Comparison of ENCODE assay signal across 27 mouse cellular contexts in genomic region chr3:27544061-27544460, GRCm38 (mm10).
"Had no signal": no experiment of that assay in that cellular context is flagged by ENCODE, and none has a peak within 500 bp of the region (broad histone marks: within the 10 kb centered on the region; RNA-seq: fewer than 3 reads in every experiment).

No protein-coding gene starts in this region.

- H3K27ac ChIP-seq: limb, embryonic 10.5 days; limb, embryonic 12.5 days; limb, embryonic 13.5 days; limb, embryonic 15.5 days; liver, embryonic 12.5 days; liver, embryonic 13.5 days; liver, embryonic 14.5 days; liver, embryonic 15.5 days; lung, embryonic 15.5 days; macrophage; midbrain, embryonic 10.5 days; midbrain, embryonic 12.5 days; midbrain, embryonic 13.5 days; midbrain, embryonic 15.5 days had no signal

- H3K27me3 ChIP-seq: limb, embryonic 12.5 days; limb, embryonic 13.5 days; limb, embryonic 15.5 days; liver, embryonic 12.5 days; liver, embryonic 13.5 days; liver, embryonic 15.5 days; lung, embryonic 15.5 days; midbrain, embryonic 12.5 days; midbrain, embryonic 13.5 days; midbrain, embryonic 15.5 days had no signal

- DNase-seq: left cerebral cortex, postnatal 4 days; liver; liver, embryonic 13.5 days; liver, postnatal 0 days; lung, adult 18-20 months; lung, adult 2 months; lung, embryonic 14.5 days; lung, postnatal 10 days; lung, postnatal 14 days; lung, postnatal 36 days; lung, postnatal 4 days; midbrain, embryonic 14.5 days had no signal

- H3K4me3 ChIP-seq: limb, embryonic 10.5 days; limb, embryonic 12.5 days; limb, embryonic 13.5 days; limb, embryonic 15.5 days; liver, embryonic 12.5 days; liver, embryonic 13.5 days; liver, embryonic 15.5 days; lung, embryonic 15.5 days; megakaryocyte, embryonic 14.5 days; midbrain, embryonic 10.5 days; midbrain, embryonic 12.5 days; midbrain, embryonic 13.5 days; midbrain, embryonic 15.5 days; myocyte had no signal

- H3K4me1 ChIP-seq: limb, embryonic 10.5 days; limb, embryonic 12.5 days; limb, embryonic 13.5 days; limb, embryonic 15.5 days; liver, embryonic 12.5 days; liver, embryonic 13.5 days; lung, embryonic 15.5 days; megakaryocyte, embryonic 14.5 days; midbrain, embryonic 10.5 days; midbrain, embryonic 12.5 days; midbrain, embryonic 13.5 days; midbrain, embryonic 15.5 days had no signal

- H3K36me3 ChIP-seq: liver, embryonic 13.5 days; midbrain, embryonic 12.5 days; midbrain, embryonic 13.5 days; midbrain, embryonic 15.5 days had no signal

- H3K9me3 ChIP-seq: limb, embryonic 10.5 days; limb, embryonic 12.5 days; limb, embryonic 13.5 days; limb, embryonic 15.5 days; liver, embryonic 12.5 days; liver, embryonic 13.5 days; liver, embryonic 15.5 days; lung, embryonic 15.5 days; midbrain, embryonic 10.5 days; midbrain, embryonic 12.5 days; midbrain, embryonic 13.5 days; midbrain, embryonic 15.5 days had no signal
